Mouse (Mus musculus) NIH3T3 (cell line): ENCODE measurements around the gene Apol7a.

ENCODE experiments used
- DNase-seq: peaks from one replicate; pipeline ENCODE4 v3.0.0-alpha.2; 2012; ENCODE audit warnings: low read depth

Apol7a gene

GRCm38 (mm10) chr15:77348146-77348545 is 50.8 kb downstream of the Apol7a start:
- no peak for DNase-seq

- DNase-seq = peak; percentile 48
Measured at GRCm38 (mm10) chr15:77344127-77345125, 54.5 kb downstream of the Apol7a start.

- DNase-seq = peak; percentile 67
Measured at GRCm38 (mm10) chr15:77343527-77344091, 55.3 kb downstream of the Apol7a start.

- DNase-seq = no peak
Measured at GRCm38 (mm10) chr15:77342962-77343526, 55.9 kb downstream of the Apol7a start.

- DNase-seq = no peak
Measured at GRCm38 (mm10) chr15:77342005-77342404, 56.9 kb downstream of the Apol7a start.

GRCm38 (mm10) chr15:77340581-77340980 is 58.3 kb downstream of the Apol7a start:
- DNase-seq = no peak

- no peak for DNase-seq
Measured at GRCm38 (mm10) chr15:77338924-77339429, 59.9 kb downstream of the Apol7a start.

GRCm38 (mm10) chr15:77338451-77338850 is 60.5 kb downstream of the Apol7a start:
- DNase-seq = no peak
